9 mouse cellular contexts compared by ENCODE assay signal in genomic region chr2:25578796-25579736, GRCm38 (mm10). TPM values are rescaled to one million over a fixed set of nuclear protein-coding genes. Genes with fewer than 3 reads are reported as not detected.
A peak's percentile ranks its signal among the peaks of the same experiment; 100 is the strongest.
DNase-seq lines count a peak whose midpoint lies in the region; ATAC-seq and TF ChIP-seq lines count a peak whose summit lies in the region.
"Had no signal": no experiment of that assay in that cellular context is flagged by ENCODE, and none has a peak within 500 bp of the region (broad histone marks: within the 10 kb centered on the region; RNA-seq: fewer than 3 reads in every experiment).

No protein-coding gene starts in this region.

- TF ChIP-seq EP300 in stomach, postnatal 0 days (optimal IDR thresholded peaks at IDR 0.05): no peak

- peaks cover 65% of the 10 kb centered on the region for H3K4me1 ChIP-seq in heart, embryonic 12.5 days (replicated peaks)
- H3K4me1 ChIP-seq in embryonic facial prominence, embryonic 14.5 days (ENCODE audit: control insufficient read depth, insufficient read depth, low read length): peaks cover 24% of the 10 kb centered on the region
- peaks cover 32% of the 10 kb centered on the region for H3K4me1 ChIP-seq in limb, embryonic 11.5 days (ENCODE audit: control insufficient read depth, insufficient read depth, low read length)
- H3K4me1 ChIP-seq in stomach, postnatal 0 days (replicated peaks; ENCODE audit: control insufficient read depth, insufficient read depth): peaks cover 12% of the 10 kb centered on the region; the same call in 1 of the 2 replicates

- DNase-seq in heart, postnatal 36 days: no peak
- DNase-seq in ES-CJ7 (ENCODE audit: low read depth, low spot score): peak; percentile 34
- no peak for DNase-seq in embryonic facial prominence, embryonic 14.5 days (ENCODE audit: low spot score)
- DNase-seq in limb, embryonic 11.5 days (ENCODE audit: low spot score): peak; percentile 61
- DNase-seq in stomach, postnatal 0 days (ENCODE audit: low spot score): no peak
- DNase-seq in lung, postnatal 36 days: no peak
- no peak for DNase-seq in c-Kit-positive CD71-positive TER-119-positive erythroid progenitor cells, embryonic 14.5 days (ENCODE audit: low spot score)

- H3K4me2 ChIP-seq in heart, embryonic 12.5 days: peak overlapping the region; percentile 58
- H3K4me2 ChIP-seq in embryonic facial prominence, embryonic 14.5 days (ENCODE audit: low read depth, low read length): peak overlapping the region; percentile 46
- peak overlapping the region; percentile 22; the same call in 1 of the 2 replicates for H3K4me2 ChIP-seq in limb, embryonic 11.5 days (ENCODE audit: low read depth, severe bottlenecking)
- peak overlapping the region; percentile 37 for H3K4me2 ChIP-seq in stomach, postnatal 0 days (replicated peaks; ENCODE audit: low read depth)

- H3K4me3 ChIP-seq in heart, embryonic 12.5 days: peak overlapping the region; percentile 32
- H3K4me3 ChIP-seq in embryonic facial prominence, embryonic 14.5 days (ENCODE audit: low read depth, low read length): peak overlapping the region; percentile 26
- H3K4me3 ChIP-seq in limb, embryonic 11.5 days (ENCODE audit: low read depth, low read length): peak overlapping the region; percentile 19
- H3K4me3 ChIP-seq in stomach, postnatal 0 days (ENCODE audit: low read depth, low read length): peak overlapping the region; percentile 27

- H3K9ac ChIP-seq in heart, embryonic 12.5 days: no peak overlapping the region
- peak overlapping the region; percentile 38; the same call in 1 of the 2 replicates for H3K9ac ChIP-seq in embryonic facial prominence, embryonic 14.5 days (ENCODE audit: low read depth, low read length)
- peak overlapping the region; percentile 13; the same call in 1 of the 2 replicates for H3K9ac ChIP-seq in limb, embryonic 11.5 days (ENCODE audit: low read length)
- H3K9ac ChIP-seq in stomach, postnatal 0 days (ENCODE audit: low read length): no peak overlapping the region

- H3K27ac ChIP-seq in heart, embryonic 12.5 days (ENCODE audit: poor library complexity, severe bottlenecking): no peak overlapping the region
- no peak overlapping the region for H3K27ac ChIP-seq in embryonic facial prominence, embryonic 14.5 days (replicated peaks; ENCODE audit: low read depth, low read length)
- H3K27ac ChIP-seq in limb, embryonic 11.5 days (replicated peaks; ENCODE audit: low read depth, low read length): no peak overlapping the region
- H3K27ac ChIP-seq in stomach, postnatal 0 days (replicated peaks): no peak overlapping the region

- WGBS in heart, embryonic 12.5 days: 5% methylated on average over 77 of the region's 77 CpGs
- 9% methylated on average over 43 of the region's 77 CpGs for WGBS in embryonic facial prominence, embryonic 14.5 days
- 5% methylated on average over 77 of the region's 77 CpGs for WGBS in limb, embryonic 11.5 days
- WGBS in stomach, postnatal 0 days: 8% methylated on average over 76 of the region's 77 CpGs

- H3K27me3 ChIP-seq in heart, embryonic 12.5 days (replicated peaks): peaks cover 57% of the 10 kb centered on the region
- H3K27me3 ChIP-seq in embryonic facial prominence, embryonic 14.5 days (replicated peaks; ENCODE audit: control insufficient read depth, insufficient read depth, low read length): peaks cover 50% of the 10 kb centered on the region
- peaks cover 49% of the 10 kb centered on the region for H3K27me3 ChIP-seq in limb, embryonic 11.5 days (ENCODE audit: control insufficient read depth, insufficient read depth, low read length)
- peaks cover 26% of the 10 kb centered on the region for H3K27me3 ChIP-seq in stomach, postnatal 0 days (ENCODE audit: control insufficient read depth, insufficient read depth, low read length)
- H3K27me3 ChIP-seq: Patski had no signal

- TF ChIP-seq CTCF in stomach, postnatal 0 days (IDR thresholded peaks at IDR 0.05; ENCODE audit: low read depth): no peak

- H3K36me3 ChIP-seq in heart, embryonic 12.5 days: peaks cover 12% of the 10 kb centered on the region
- H3K36me3 ChIP-seq in embryonic facial prominence, embryonic 14.5 days (ENCODE audit: control insufficient read depth, insufficient read depth, low read length): peaks cover 15% of the 10 kb centered on the region
- peaks cover 2% of the 10 kb centered on the region; the same call in 1 of the 2 replicates for H3K36me3 ChIP-seq in limb, embryonic 11.5 days (ENCODE audit: control insufficient read depth, insufficient read depth, low read length)
- peaks cover 3% of the 10 kb centered on the region; the same call in 1 of the 2 replicates for H3K36me3 ChIP-seq in stomach, postnatal 0 days (ENCODE audit: control insufficient read depth, insufficient read depth, low read length)

- intact Hi-C loops in heart, postnatal 36 days (cut with DNase I): no loop called here

- H3K9me3 ChIP-seq in heart, embryonic 12.5 days (replicated peaks): no peaks in the 10 kb centered on the region
- no peaks in the 10 kb centered on the region for H3K9me3 ChIP-seq in embryonic facial prominence, embryonic 14.5 days (ENCODE audit: control insufficient read depth, low read length)
- H3K9me3 ChIP-seq in limb, embryonic 11.5 days (ENCODE audit: control insufficient read depth, low read length): no peaks in the 10 kb centered on the region
- H3K9me3 ChIP-seq in stomach, postnatal 0 days (ENCODE audit: control insufficient read depth, low read length): no peaks in the 10 kb centered on the region

- no peak for ATAC-seq in heart, embryonic 12.5 days (ENCODE audit: insufficient number of reproducible peaks, low FRiP score)
- no peak for ATAC-seq in embryonic facial prominence, embryonic 14.5 days (ENCODE audit: low read depth)
- no peak for ATAC-seq in limb, embryonic 11.5 days (ENCODE audit: insufficient number of reproducible peaks, low FRiP score, low TSS enrichment, low read depth)
- ATAC-seq in stomach, postnatal 0 days (ENCODE audit: low FRiP score, low TSS enrichment): no peak
- ATAC-seq: Patski had no signal

RNA-seq across cellular contexts. Expression of gene Ajm1, which starts 2.5 kb away (rescaled TPM):
- polyA plus RNA-seq in heart, embryonic 12.5 days (2016; fragmentation: Nextera tagmentation; extraction: Ambion mirVana): 0.46 and 0.51 TPM in 2 replicates
- total RNA-seq in heart, postnatal 36 days (2021): under 1 TPM; 0.08 TPM
- polyA plus RNA-seq in embryonic facial prominence, embryonic 14.5 days (2014; fragmentation: Nextera tagmentation; extraction: Ambion mirVana): 0.40 and 1.4 TPM in 2 replicates
- polyA plus RNA-seq in limb, embryonic 11.5 days (2014; fragmentation: Nextera tagmentation; extraction: Ambion mirVana): 0.04 TPM in 1 of 2 replicates, not detected in the other
- 0.29 and 0.52 TPM in 2 replicates for polyA plus RNA-seq in stomach, postnatal 0 days (2015; fragmentation: Nextera tagmentation; extraction: Ambion mirVana)

RNA-seq across cellular contexts. Expression of gene Phpt1, which starts 4.0 kb away (rescaled TPM):
- 161 and 164 TPM in 2 replicates for polyA plus RNA-seq in heart, embryonic 12.5 days (2016; fragmentation: Nextera tagmentation; extraction: Ambion mirVana)
- 10 to 100 TPM; 64.1 to 67.4 TPM for total RNA-seq in heart, postnatal 36 days (2021)
- 148 and 160 TPM in 2 replicates for polyA plus RNA-seq in embryonic facial prominence, embryonic 14.5 days (2014; fragmentation: Nextera tagmentation; extraction: Ambion mirVana)
- polyA plus RNA-seq in limb, embryonic 11.5 days (2014; fragmentation: Nextera tagmentation; extraction: Ambion mirVana): 161 and 162 TPM in 2 replicates
- 87.0 and 87.5 TPM in 2 replicates for polyA plus RNA-seq in stomach, postnatal 0 days (2015; fragmentation: Nextera tagmentation; extraction: Ambion mirVana)

RNA-seq across cellular contexts. Expression of gene Mamdc4, which starts 4.4 kb away (rescaled TPM):
- polyA plus RNA-seq in heart, embryonic 12.5 days (2016; fragmentation: Nextera tagmentation; extraction: Ambion mirVana): 1.2 and 3.5 TPM in 2 replicates
- total RNA-seq in heart, postnatal 36 days (2021): 1 to 10 TPM in 1 of 2 experiments, under 1 TPM in 1; 0.65 to 2.5 TPM
- polyA plus RNA-seq in embryonic facial prominence, embryonic 14.5 days (2014; fragmentation: Nextera tagmentation; extraction: Ambion mirVana): 1.4 and 1.7 TPM in 2 replicates
- polyA plus RNA-seq in limb, embryonic 11.5 days (2014; fragmentation: Nextera tagmentation; extraction: Ambion mirVana): 3.1 and 7.0 TPM in 2 replicates
- polyA plus RNA-seq in stomach, postnatal 0 days (2015; fragmentation: Nextera tagmentation; extraction: Ambion mirVana): 0.34 and 0.55 TPM in 2 replicates

RNA-seq across cellular contexts. Expression of gene Edf1, which starts 21.4 kb away (rescaled TPM):
- polyA plus RNA-seq in heart, embryonic 12.5 days (2016; fragmentation: Nextera tagmentation; extraction: Ambion mirVana): 300 and 303 TPM in 2 replicates
- total RNA-seq in heart, postnatal 36 days (2021): 100 to 1,000 TPM; 215 to 227 TPM
- polyA plus RNA-seq in embryonic facial prominence, embryonic 14.5 days (2014; fragmentation: Nextera tagmentation; extraction: Ambion mirVana): 312 and 318 TPM in 2 replicates
- polyA plus RNA-seq in limb, embryonic 11.5 days (2014; fragmentation: Nextera tagmentation; extraction: Ambion mirVana): 324 and 330 TPM in 2 replicates
- 351 and 372 TPM in 2 replicates for polyA plus RNA-seq in stomach, postnatal 0 days (2015; fragmentation: Nextera tagmentation; extraction: Ambion mirVana)

RNA-seq across cellular contexts. Expression of gene Rabl6, which starts 29.3 kb away (rescaled TPM):
- polyA plus RNA-seq in heart, embryonic 12.5 days (2016; fragmentation: Nextera tagmentation; extraction: Ambion mirVana): 48.6 and 49.2 TPM in 2 replicates
- total RNA-seq in heart, postnatal 36 days (2021): 10 to 100 TPM; 60.9 to 62.5 TPM
- 64.4 and 71.9 TPM in 2 replicates for polyA plus RNA-seq in embryonic facial prominence, embryonic 14.5 days (2014; fragmentation: Nextera tagmentation; extraction: Ambion mirVana)
- 59.3 and 65.6 TPM in 2 replicates for polyA plus RNA-seq in limb, embryonic 11.5 days (2014; fragmentation: Nextera tagmentation; extraction: Ambion mirVana)
- polyA plus RNA-seq in stomach, postnatal 0 days (2015; fragmentation: Nextera tagmentation; extraction: Ambion mirVana): 30.9 and 32.2 TPM in 2 replicates

Comparison
In these comparisons a context has a peak if more than half of its experiments do, and no peak if none do; other contexts are left out.
1. H3K9ac ChIP-seq: peak in embryonic facial prominence, embryonic 14.5 days (single experiment) and limb, embryonic 11.5 days (single experiment); none in heart, embryonic 12.5 days (single experiment) and stomach, postnatal 0 days (single experiment).
2. DNase-seq: peak in ES-CJ7 (single experiment) and limb, embryonic 11.5 days (single experiment); none in heart, postnatal 36 days (0 of 2), embryonic facial prominence, embryonic 14.5 days (single experiment), stomach, postnatal 0 days (single experiment), lung, postnatal 36 days (single experiment) and c-Kit-positive CD71-positive TER-119-positive erythroid progenitor cells, embryonic 14.5 days (single experiment).
3. Peak in every context shown above with its lines, with median percentiles within 50 percentile points of each other: H3K4me2 ChIP-seq and H3K4me3 ChIP-seq.